Mouse (Mus musculus): Measurements from ENCODE around the gene Prdx4. TPM values are rescaled to one million over a fixed set of nuclear protein-coding genes. Genes with fewer than 3 reads are reported as not detected.
"Not testable (repeated sequence)": the region's sequence is repeated elsewhere in the genome, so short reads cannot be mapped to it uniquely, and the experiment has no call there.

Gene Prdx4
- 274 and 302 TPM in 2 replicates for polyA plus RNA-seq (2016; fragmentation: Nextera tagmentation; extraction: Ambion mirVana)

GRCm38 (mm10) chrX:155340654-155341053 lies at the start of gene Prdx4:
TSS of gene Prdx4 (minus strand) at chrX:155340754.
- DNase-seq (ENCODE audit: low spot score) = no peak
- Histone ChIP-seq H3K36me3 (no peaks in the 10 kb centered on the region), H3K9me3 (replicated peaks) (no peaks in the 10 kb centered on the region), H3K4me3 (no peak within 1 kb of the TSS), H3K4me1 (no peaks in the 10 kb centered on the region), H3K27ac (replicated peaks) (no peak within 1 kb of the TSS), H3K27me3 (ENCODE audit: low read depth, poor library complexity, severe bottlenecking) (no peaks in the 10 kb centered on the region)

- WGBS = 30% methylated on average over 2 of the region's 2 CpGs
- Histone ChIP-seq H3K27me3 (ENCODE audit: low read depth, poor library complexity, severe bottlenecking) (no peaks in the 10 kb centered on the region), H3K9me3 (replicated peaks) (no peaks in the 10 kb centered on the region), H3K4me3 (no peak overlapping the region), H3K36me3 (no peaks in the 10 kb centered on the region), H3K27ac (replicated peaks) (no peak overlapping the region), H3K4me1 (no peaks in the 10 kb centered on the region)
- peak; percentile 12 for DNase-seq (ENCODE audit: low spot score)
Measured at GRCm38 (mm10) chrX:155376538-155376937, 36.0 kb upstream of the Prdx4 start.

- WGBS = 59% methylated on average over 1 of the region's 1 CpGs
- Histone ChIP-seq H3K36me3 (no peaks in the 10 kb centered on the region), H3K4me1 (no peaks in the 10 kb centered on the region), H3K27me3 (ENCODE audit: low read depth, poor library complexity, severe bottlenecking) (no peaks in the 10 kb centered on the region), H3K9me3 (replicated peaks) (no peaks in the 10 kb centered on the region), H3K4me3 (no peak overlapping the region), H3K27ac (replicated peaks) (no peak overlapping the region)
- DNase-seq (ENCODE audit: low spot score) = no peak
Measured at GRCm38 (mm10) chrX:155375458-155375857, 34.9 kb upstream of the Prdx4 start.

GRCm38 (mm10) chrX:155370110-155370509 lies 29.6 kb upstream of the Prdx4 start:
- H3K4me3 ChIP-seq; H3K4me1 ChIP-seq; H3K36me3 ChIP-seq; DNase-seq (ENCODE audit: low spot score); H3K9me3 ChIP-seq (replicated peaks); H3K27me3 ChIP-seq (ENCODE audit: low read depth, poor library complexity, severe bottlenecking); H3K27ac ChIP-seq (replicated peaks): not testable (repeated sequence)
- WGBS = 66% methylated on average over 3 of the region's 3 CpGs

- no peak for DNase-seq (ENCODE audit: low spot score)
- Histone ChIP-seq H3K27me3 (ENCODE audit: low read depth, poor library complexity, severe bottlenecking) (no peaks in the 10 kb centered on the region), H3K27ac (replicated peaks) (no peak overlapping the region), H3K36me3 (no peaks in the 10 kb centered on the region), H3K4me3 (no peak overlapping the region), H3K4me1 (no peaks in the 10 kb centered on the region), H3K9me3 (replicated peaks) (no peaks in the 10 kb centered on the region)
- 59% methylated on average over 2 of the region's 2 CpGs for WGBS
Measured at GRCm38 (mm10) chrX:155365095-155365494, 24.5 kb upstream of the Prdx4 start.

GRCm38 (mm10) chrX:155346249-155346648 lies 5.7 kb upstream of the Prdx4 start:
- H3K36me3 ChIP-seq = no peaks in the 10 kb centered on the region
- H3K27ac ChIP-seq (replicated peaks) = no peak overlapping the region
- no peaks in the 10 kb centered on the region for H3K4me1 ChIP-seq
- WGBS = 85% methylated on average over 2 of the region's 2 CpGs
- no peak for DNase-seq (ENCODE audit: low spot score)
- no peaks in the 10 kb centered on the region for H3K27me3 ChIP-seq (ENCODE audit: low read depth, poor library complexity, severe bottlenecking)
- no peaks in the 10 kb centered on the region for H3K9me3 ChIP-seq (replicated peaks)
- H3K4me3 ChIP-seq = no peak overlapping the region

- WGBS = 16% methylated on average over 49 of the region's 49 CpGs
- Histone ChIP-seq H3K4me3 (peak overlapping the region; percentile 63), H3K27ac (replicated peaks) (peak overlapping the region; percentile 91), H3K36me3 (peaks cover 17% of the 10 kb centered on the region), H3K27me3 (ENCODE audit: low read depth, poor library complexity, severe bottlenecking) (no peaks in the 10 kb centered on the region), H3K9me3 (replicated peaks) (no peaks in the 10 kb centered on the region), H3K4me1 (no peaks in the 10 kb centered on the region)
- DNase-seq (ENCODE audit: low spot score) = peak; percentile 86
Measured at GRCm38 (mm10) chrX:155337905-155338721, 2.4 kb downstream of the Prdx4 start.

- no peaks in the 10 kb centered on the region for H3K4me1 ChIP-seq
- peak overlapping the region; percentile 91 for H3K27ac ChIP-seq (replicated peaks)
- H3K4me3 ChIP-seq = peak overlapping the region; percentile 63
- no peaks in the 10 kb centered on the region for H3K27me3 ChIP-seq (ENCODE audit: low read depth, poor library complexity, severe bottlenecking)
- 21% methylated on average over 7 of the region's 7 CpGs for WGBS
- no peaks in the 10 kb centered on the region for H3K9me3 ChIP-seq (replicated peaks)
- no peak for DNase-seq (ENCODE audit: low spot score)
- peaks cover 23% of the 10 kb centered on the region for H3K36me3 ChIP-seq
Measured at GRCm38 (mm10) chrX:155337567-155337904, 3.0 kb downstream of the Prdx4 start.

- H3K27ac ChIP-seq (replicated peaks) = no peak overlapping the region
- 44% methylated on average over 4 of the region's 4 CpGs for WGBS
- H3K4me3 ChIP-seq = no peak overlapping the region
- 0 out of 2 replicates have a peak, but pooled peaks cover 4% of the 10 kb centered on the region for H3K36me3 ChIP-seq
- peak; percentile 20 for DNase-seq (ENCODE audit: low spot score)
- no peaks in the 10 kb centered on the region for H3K4me1 ChIP-seq
- H3K9me3 ChIP-seq (replicated peaks) = no peaks in the 10 kb centered on the region
- H3K27me3 ChIP-seq (ENCODE audit: low read depth, poor library complexity, severe bottlenecking) = no peaks in the 10 kb centered on the region
Measured at GRCm38 (mm10) chrX:155318005-155318404, 22.5 kb downstream of the Prdx4 start.

GRCm38 (mm10) chrX:155306390-155306789 lies 34.2 kb downstream of the Prdx4 start:
- no peaks in the 10 kb centered on the region for H3K4me1 ChIP-seq
- 96% methylated on average over 2 of the region's 2 CpGs for WGBS
- H3K27me3 ChIP-seq (ENCODE audit: low read depth, poor library complexity, severe bottlenecking) = no peaks in the 10 kb centered on the region
- no peaks in the 10 kb centered on the region for H3K36me3 ChIP-seq
- no peak for DNase-seq (ENCODE audit: low spot score)
- no peak overlapping the region for H3K4me3 ChIP-seq
- no peaks in the 10 kb centered on the region for H3K9me3 ChIP-seq (replicated peaks)
- no peak overlapping the region for H3K27ac ChIP-seq (replicated peaks)

GRCm38 (mm10) chrX:155280427-155281044 lies 60.0 kb downstream of the Prdx4 start:
- no peak overlapping the region for H3K27ac ChIP-seq (replicated peaks)
- no peak for DNase-seq (ENCODE audit: low spot score)
- no peaks in the 10 kb centered on the region for H3K9me3 ChIP-seq (replicated peaks)
- H3K27me3 ChIP-seq (ENCODE audit: low read depth, poor library complexity, severe bottlenecking) = no peaks in the 10 kb centered on the region
- H3K4me1 ChIP-seq = no peaks in the 10 kb centered on the region
- WGBS = 74% methylated on average over 1 of the region's 1 CpGs
- H3K36me3 ChIP-seq = no peaks in the 10 kb centered on the region
- H3K4me3 ChIP-seq = no peak overlapping the region

- 79% methylated on average over 4 of the region's 4 CpGs for WGBS
- Histone ChIP-seq H3K4me3 (no peak overlapping the region), H3K27ac (replicated peaks) (no peak overlapping the region), H3K27me3 (ENCODE audit: low read depth, poor library complexity, severe bottlenecking) (no peaks in the 10 kb centered on the region), H3K9me3 (replicated peaks) (no peaks in the 10 kb centered on the region), H3K4me1 (no peaks in the 10 kb centered on the region), H3K36me3 (no peaks in the 10 kb centered on the region)
- DNase-seq (ENCODE audit: low spot score) = no peak
Measured at GRCm38 (mm10) chrX:155278483-155278882, 62.1 kb downstream of the Prdx4 start.

All from midbrain, embryonic 10.5 days (tissue).